Mouse (Mus musculus): ENCODE data around the gene Gpc6. TPM values are rescaled to one million over a fixed set of nuclear protein-coding genes. Genes with fewer than 3 reads are reported as not detected.

Gpc6 gene
- polyA plus RNA-seq, 1 experiment from 2014 or later: 32.2 TPM

- H3K27me3 ChIP-seq (ENCODE audit: control insufficient read depth, insufficient read depth, low read length): no peaks in the 10 kb centered on the region
- H3K36me3 ChIP-seq (ENCODE audit: control insufficient read depth, insufficient read depth, low read length): no peaks in the 10 kb centered on the region
- H3K9ac ChIP-seq (ENCODE audit: low read depth, low read length): no peak overlapping the region
- no peaks in the 10 kb centered on the region for H3K9me3 ChIP-seq (ENCODE audit: control insufficient read depth, low read length)
- H3K27ac ChIP-seq (ENCODE audit: low read depth, low read length): no peak overlapping the region
- no peak for ATAC-seq (ENCODE audit: low FRiP score)
- no peaks in the 10 kb centered on the region for H3K4me1 ChIP-seq (replicated peaks; ENCODE audit: control insufficient read depth, insufficient read depth, low read length)
- no peak for DNase-seq (ENCODE audit: low spot score)
- no peak overlapping the region for H3K4me2 ChIP-seq (replicated peaks; ENCODE audit: low read depth, low read length)
- no peak overlapping the region for H3K4me3 ChIP-seq (ENCODE audit: low read depth, low read length)
Observed at GRCm38 (mm10) chr14:117552776-117553175, 627.7 kb downstream of the Gpc6 start.

- H3K27ac ChIP-seq (ENCODE audit: low read depth, low read length): no peak overlapping the region
- H3K36me3 ChIP-seq (ENCODE audit: control insufficient read depth, insufficient read depth, low read length): no peaks in the 10 kb centered on the region
- WGBS: 73% methylated on average over 7 of the region's 7 CpGs
- H3K4me3 ChIP-seq (ENCODE audit: low read depth, low read length): no peak overlapping the region
- no peak overlapping the region for H3K4me2 ChIP-seq (replicated peaks; ENCODE audit: low read depth, low read length)
- no peak for ATAC-seq (ENCODE audit: low FRiP score)
- no peak for DNase-seq (ENCODE audit: low spot score)
- H3K27me3 ChIP-seq (ENCODE audit: control insufficient read depth, insufficient read depth, low read length): no peaks in the 10 kb centered on the region
- no peaks in the 10 kb centered on the region for H3K9me3 ChIP-seq (ENCODE audit: control insufficient read depth, low read length)
- H3K9ac ChIP-seq (ENCODE audit: low read depth, low read length): no peak overlapping the region
- H3K4me1 ChIP-seq (replicated peaks; ENCODE audit: control insufficient read depth, insufficient read depth, low read length): no peaks in the 10 kb centered on the region
Observed at GRCm38 (mm10) chr14:117556715-117557320, 631.7 kb downstream of the Gpc6 start.

- H3K36me3 ChIP-seq (ENCODE audit: control insufficient read depth, insufficient read depth, low read length): no peaks in the 10 kb centered on the region
- H3K27ac ChIP-seq (ENCODE audit: low read depth, low read length): no peak overlapping the region
- H3K9me3 ChIP-seq (ENCODE audit: control insufficient read depth, low read length): no peaks in the 10 kb centered on the region
- H3K4me3 ChIP-seq (ENCODE audit: low read depth, low read length): no peak overlapping the region
- ATAC-seq (ENCODE audit: low FRiP score): no peak
- H3K27me3 ChIP-seq (ENCODE audit: control insufficient read depth, insufficient read depth, low read length): no peaks in the 10 kb centered on the region
- DNase-seq (ENCODE audit: low spot score): no peak
- H3K4me2 ChIP-seq (replicated peaks; ENCODE audit: low read depth, low read length): no peak overlapping the region
- no peaks in the 10 kb centered on the region for H3K4me1 ChIP-seq (replicated peaks; ENCODE audit: control insufficient read depth, insufficient read depth, low read length)
- WGBS: 92% methylated on average over 4 of the region's 4 CpGs
- no peak overlapping the region for H3K9ac ChIP-seq (ENCODE audit: low read depth, low read length)
Observed at GRCm38 (mm10) chr14:117562146-117562545, 637.0 kb downstream of the Gpc6 start.

- DNase-seq (ENCODE audit: low spot score) (no peak), ATAC-seq (ENCODE audit: low FRiP score) (no peak)
- H3K36me3 ChIP-seq (ENCODE audit: control insufficient read depth, insufficient read depth, low read length): no peaks in the 10 kb centered on the region
- H3K9ac ChIP-seq (ENCODE audit: low read depth, low read length): no peak overlapping the region
- H3K4me2 ChIP-seq (replicated peaks; ENCODE audit: low read depth, low read length): no peak overlapping the region
- 83% methylated on average over 4 of the region's 4 CpGs for WGBS
- H3K4me1 ChIP-seq (replicated peaks; ENCODE audit: control insufficient read depth, insufficient read depth, low read length): no peaks in the 10 kb centered on the region
- no peak overlapping the region for H3K27ac ChIP-seq (ENCODE audit: low read depth, low read length)
- no peaks in the 10 kb centered on the region for H3K9me3 ChIP-seq (ENCODE audit: control insufficient read depth, low read length)
- no peak overlapping the region for H3K4me3 ChIP-seq (ENCODE audit: low read depth, low read length)
- H3K27me3 ChIP-seq (ENCODE audit: control insufficient read depth, insufficient read depth, low read length): no peaks in the 10 kb centered on the region
Observed at GRCm38 (mm10) chr14:117569278-117569677, 644.2 kb downstream of the Gpc6 start.

- no peak for DNase-seq (ENCODE audit: low spot score)
- ATAC-seq (ENCODE audit: low FRiP score): no peak
- 91% methylated on average over 8 of the region's 8 CpGs for WGBS
- Histone ChIP-seq H3K4me2 (replicated peaks; ENCODE audit: low read depth, low read length) (no peak overlapping the region), H3K27me3 (ENCODE audit: control insufficient read depth, insufficient read depth, low read length) (no peaks in the 10 kb centered on the region), H3K27ac (ENCODE audit: low read depth, low read length) (no peak overlapping the region), H3K4me3 (ENCODE audit: low read depth, low read length) (no peak overlapping the region), H3K9ac (ENCODE audit: low read depth, low read length) (no peak overlapping the region), H3K36me3 (ENCODE audit: control insufficient read depth, insufficient read depth, low read length) (no peaks in the 10 kb centered on the region), H3K9me3 (ENCODE audit: control insufficient read depth, low read length) (no peaks in the 10 kb centered on the region), H3K4me1 (replicated peaks; ENCODE audit: control insufficient read depth, insufficient read depth, low read length) (no peaks in the 10 kb centered on the region)
Observed at GRCm38 (mm10) chr14:117572213-117572612, 647.1 kb downstream of the Gpc6 start.

- no peaks in the 10 kb centered on the region for H3K9me3 ChIP-seq (ENCODE audit: control insufficient read depth, low read length)
- H3K9ac ChIP-seq (ENCODE audit: low read depth, low read length): no peak overlapping the region
- no peaks in the 10 kb centered on the region for H3K36me3 ChIP-seq (ENCODE audit: control insufficient read depth, insufficient read depth, low read length)
- ATAC-seq (ENCODE audit: low FRiP score): no peak
- H3K27me3 ChIP-seq (ENCODE audit: control insufficient read depth, insufficient read depth, low read length): no peaks in the 10 kb centered on the region
- DNase-seq (ENCODE audit: low spot score): no peak
- H3K4me2 ChIP-seq (replicated peaks; ENCODE audit: low read depth, low read length): no peak overlapping the region
- H3K4me3 ChIP-seq (ENCODE audit: low read depth, low read length): no peak overlapping the region
- no peaks in the 10 kb centered on the region for H3K4me1 ChIP-seq (replicated peaks; ENCODE audit: control insufficient read depth, insufficient read depth, low read length)
- 78% methylated on average over 6 of the region's 6 CpGs for WGBS
- H3K27ac ChIP-seq (ENCODE audit: low read depth, low read length): no peak overlapping the region
Observed at GRCm38 (mm10) chr14:117574216-117574615, 649.1 kb downstream of the Gpc6 start.

- H3K4me1 ChIP-seq (replicated peaks; ENCODE audit: control insufficient read depth, insufficient read depth, low read length): no peaks in the 10 kb centered on the region
- ATAC-seq (ENCODE audit: low FRiP score) (no peak), DNase-seq (ENCODE audit: low spot score) (no peak)
- no peaks in the 10 kb centered on the region for H3K27me3 ChIP-seq (ENCODE audit: control insufficient read depth, insufficient read depth, low read length)
- H3K36me3 ChIP-seq (ENCODE audit: control insufficient read depth, insufficient read depth, low read length): no peaks in the 10 kb centered on the region
- H3K9ac ChIP-seq (ENCODE audit: low read depth, low read length): no peak overlapping the region
- no peak overlapping the region for H3K4me3 ChIP-seq (ENCODE audit: low read depth, low read length)
- 97% methylated on average over 6 of the region's 6 CpGs for WGBS
- H3K27ac ChIP-seq (ENCODE audit: low read depth, low read length): no peak overlapping the region
- H3K4me2 ChIP-seq (replicated peaks; ENCODE audit: low read depth, low read length): no peak overlapping the region
- no peaks in the 10 kb centered on the region for H3K9me3 ChIP-seq (ENCODE audit: control insufficient read depth, low read length)
Observed at GRCm38 (mm10) chr14:117581740-117582139, 656.6 kb downstream of the Gpc6 start.

- DNase-seq (ENCODE audit: low spot score): no peak
- 91% methylated on average over 5 of the region's 5 CpGs for WGBS
- no peak for ATAC-seq (ENCODE audit: low FRiP score)
Observed at GRCm38 (mm10) chr14:117599758-117600157, 674.6 kb downstream of the Gpc6 start.

GRCm38 (mm10) chr14:117603837-117604236 lies 678.7 kb downstream of the Gpc6 start:
- no peak overlapping the region for H3K4me2 ChIP-seq (replicated peaks; ENCODE audit: low read depth, low read length)
- 67% methylated on average over 1 of the region's 1 CpGs for WGBS
- ATAC-seq (ENCODE audit: low FRiP score) (no peak), DNase-seq (ENCODE audit: low spot score) (no peak)
- no peaks in the 10 kb centered on the region for H3K9me3 ChIP-seq (ENCODE audit: control insufficient read depth, low read length)
- no peak overlapping the region for H3K9ac ChIP-seq (ENCODE audit: low read depth, low read length)
- H3K27ac ChIP-seq (ENCODE audit: low read depth, low read length): no peak overlapping the region
- no peaks in the 10 kb centered on the region for H3K4me1 ChIP-seq (replicated peaks; ENCODE audit: control insufficient read depth, insufficient read depth, low read length)
- no peaks in the 10 kb centered on the region for H3K36me3 ChIP-seq (ENCODE audit: control insufficient read depth, insufficient read depth, low read length)
- no peak overlapping the region for H3K4me3 ChIP-seq (ENCODE audit: low read depth, low read length)
- no peaks in the 10 kb centered on the region for H3K27me3 ChIP-seq (ENCODE audit: control insufficient read depth, insufficient read depth, low read length)

More at GRCm38 (mm10) chr14:117599758-117600157, 674.6 kb downstream of the Gpc6 start:
- Histone ChIP-seq H3K9me3 (ENCODE audit: control insufficient read depth, low read length) (no peaks in the 10 kb centered on the region), H3K36me3 (ENCODE audit: control insufficient read depth, insufficient read depth, low read length) (no peaks in the 10 kb centered on the region), H3K4me1 (replicated peaks; ENCODE audit: control insufficient read depth, insufficient read depth, low read length) (no peaks in the 10 kb centered on the region), H3K27me3 (ENCODE audit: control insufficient read depth, insufficient read depth, low read length) (no peaks in the 10 kb centered on the region), H3K27ac (ENCODE audit: low read depth, low read length) (no peak overlapping the region), H3K4me2 (replicated peaks; ENCODE audit: low read depth, low read length) (no peak overlapping the region), H3K4me3 (ENCODE audit: low read depth, low read length) (no peak overlapping the region), H3K9ac (ENCODE audit: low read depth, low read length) (no peak overlapping the region)
